Mouse (Mus musculus): Measurements from ENCODE around the gene Syncrip. TPM values are rescaled to one million over a fixed set of nuclear protein-coding genes. Genes with fewer than 3 reads are reported as not detected.
"Not testable (repeated sequence)": the region's sequence is repeated elsewhere in the genome, so short reads cannot be mapped to it uniquely, and the experiment has no call there.

The Syncrip gene
- polyA plus RNA-seq, 1 experiment from 2014 or later: 103 TPM

DNA sequence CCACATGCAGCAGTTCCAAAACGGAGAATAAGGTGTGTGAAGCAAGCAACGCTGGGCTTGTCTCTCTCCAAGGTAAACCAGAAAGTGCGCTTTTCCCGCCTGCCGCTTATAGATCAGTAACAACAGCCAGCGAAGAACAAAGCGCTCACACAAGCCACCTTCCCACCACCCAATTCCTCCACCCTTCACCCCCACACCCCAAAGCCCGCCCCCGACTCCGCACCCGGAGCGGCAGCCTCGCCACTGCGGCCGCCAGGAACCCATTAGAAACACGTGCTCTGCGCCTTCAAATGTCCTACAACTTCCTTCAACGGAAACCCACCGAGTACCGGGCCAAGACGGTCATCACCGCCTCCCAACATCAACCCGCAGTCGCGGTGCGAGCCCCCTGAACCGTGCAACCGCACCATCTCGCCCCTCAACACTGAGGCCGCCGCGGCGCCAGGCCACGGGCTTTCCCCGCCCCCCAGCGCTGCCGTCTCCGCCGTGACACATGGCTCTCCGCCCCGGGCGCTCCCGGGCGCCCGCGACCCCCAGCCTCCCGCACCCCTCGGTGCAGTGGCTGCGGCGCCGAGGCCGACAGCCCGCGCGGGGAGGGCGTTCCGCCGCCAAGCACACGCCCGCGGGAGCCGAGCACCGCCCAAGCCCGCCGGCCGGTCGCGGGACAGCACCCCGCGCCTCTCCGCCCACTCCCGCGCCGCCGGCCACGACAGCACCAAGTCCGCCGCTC, 1.1 kb downstream of the Syncrip start:
- peak overlapping the region; percentile 100 for H3K4me3 ChIP-seq (replicated peaks)
- WGBS: under 1% methylated on average over 77 of the region's 78 CpGs
- peak; percentile 11 for ATAC-seq (replicated peaks; ENCODE audit: low FRiP score)
- H3K9me3 ChIP-seq (replicated peaks): no peaks in the 10 kb centered on the region
- peak overlapping the region; percentile 99 for H3K27ac ChIP-seq
- peaks cover 15% of the 10 kb centered on the region for H3K4me1 ChIP-seq
- H3K27me3 ChIP-seq: no peaks in the 10 kb centered on the region
- peak overlapping the region; percentile 99 for H3K9ac ChIP-seq
- peak overlapping the region; percentile 72 for H3K4me2 ChIP-seq
- H3K36me3 ChIP-seq: peaks cover 13% of the 10 kb centered on the region

DNA sequence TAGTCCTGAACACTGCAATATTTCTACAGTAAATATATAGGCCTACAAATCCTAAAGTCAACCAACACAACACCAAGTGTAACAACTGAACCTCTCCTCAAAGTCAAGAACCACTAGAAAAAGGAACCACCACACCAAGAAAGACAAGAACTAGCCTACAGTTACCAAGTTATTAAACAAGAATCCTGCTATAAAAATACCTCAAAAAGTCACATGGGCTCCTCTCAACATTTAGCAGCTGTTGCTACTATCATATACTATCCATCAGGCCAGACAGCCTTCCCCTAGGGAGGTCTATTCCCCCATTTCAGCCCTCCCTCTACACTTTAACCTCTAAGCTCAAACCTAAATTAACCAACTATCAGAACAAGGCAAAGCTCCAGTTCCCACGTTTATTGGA, 2.3 kb downstream of the Syncrip start:
- Histone ChIP-seq H3K4me1 (peaks cover 15% of the 10 kb centered on the region), H3K9ac (peak overlapping the region; percentile 99; the same call in 1 of the 2 replicates), H3K4me2 (peak overlapping the region; percentile 72), H3K9me3 (replicated peaks) (no peaks in the 10 kb centered on the region), H3K27me3 (no peaks in the 10 kb centered on the region), H3K4me3 (replicated peaks) (peak overlapping the region; percentile 100), H3K36me3 (peaks cover 22% of the 10 kb centered on the region), H3K27ac (no peak overlapping the region)
- ATAC-seq (replicated peaks; ENCODE audit: low FRiP score): no peak
- 2% methylated on average over 1 of the region's 1 CpGs for WGBS

GRCm38 (mm10) chr9:88476138-88476537, 6.2 kb downstream of the Syncrip start:
- Histone ChIP-seq H3K4me1 (peaks cover 8% of the 10 kb centered on the region), H3K27ac (no peak overlapping the region), H3K9me3 (replicated peaks) (no peaks in the 10 kb centered on the region), H3K27me3 (no peaks in the 10 kb centered on the region), H3K36me3 (peaks cover 55% of the 10 kb centered on the region), H3K9ac (no peak overlapping the region), H3K4me3 (replicated peaks) (no peak overlapping the region), H3K4me2 (no peak overlapping the region)
- no peak for ATAC-seq (replicated peaks; ENCODE audit: low FRiP score)
- WGBS: 45% methylated on average over 1 of the region's 1 CpGs

DNA sequence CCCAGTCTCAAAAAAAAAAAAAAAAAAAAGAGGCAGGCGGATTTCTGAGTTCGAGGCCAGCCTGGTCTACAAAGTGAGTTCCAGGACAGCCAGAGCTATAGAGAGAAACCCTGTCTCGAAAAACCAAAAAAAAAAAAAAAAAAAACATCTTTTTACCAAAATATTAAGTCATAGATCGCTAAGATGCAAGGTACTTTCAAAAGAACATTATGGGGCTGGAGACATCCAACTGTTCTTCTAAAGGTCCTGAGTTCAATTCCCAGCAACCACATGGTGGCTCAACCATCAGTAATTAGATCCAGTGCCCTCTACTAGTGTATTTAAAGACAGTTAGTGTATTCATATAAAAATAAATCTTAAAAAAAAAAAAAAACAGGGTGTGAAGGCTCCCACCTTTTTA, 21.4 kb downstream of the Syncrip start:
- H3K27ac ChIP-seq; H3K4me2 ChIP-seq; H3K4me3 ChIP-seq (replicated peaks); ATAC-seq (replicated peaks; ENCODE audit: low FRiP score); H3K9me3 ChIP-seq (replicated peaks); H3K27me3 ChIP-seq; H3K9ac ChIP-seq; H3K4me1 ChIP-seq: not testable (repeated sequence)
- peaks cover 68% of the 10 kb centered on the region for H3K36me3 ChIP-seq
- 71% methylated on average over 3 of the region's 4 CpGs for WGBS

- H3K27ac ChIP-seq: no peak overlapping the region
- no peaks in the 10 kb centered on the region for H3K9me3 ChIP-seq (replicated peaks)
- peak overlapping the region; percentile 92 for H3K4me2 ChIP-seq
- peaks cover 9% of the 10 kb centered on the region; the same call in 1 of the 2 replicates for H3K36me3 ChIP-seq
- 20% methylated on average over 5 of the region's 5 CpGs for WGBS
- ATAC-seq (replicated peaks; ENCODE audit: low FRiP score): no peak
- H3K4me1 ChIP-seq: peaks cover 10% of the 10 kb centered on the region; the same call in 1 of the 2 replicates
- no peaks in the 10 kb centered on the region for H3K27me3 ChIP-seq
- no peak overlapping the region for H3K9ac ChIP-seq
- H3K4me3 ChIP-seq (replicated peaks): no peak overlapping the region
Measured at GRCm38 (mm10) chr9:88439991-88440390, 42.4 kb downstream of the Syncrip start.

DNA sequence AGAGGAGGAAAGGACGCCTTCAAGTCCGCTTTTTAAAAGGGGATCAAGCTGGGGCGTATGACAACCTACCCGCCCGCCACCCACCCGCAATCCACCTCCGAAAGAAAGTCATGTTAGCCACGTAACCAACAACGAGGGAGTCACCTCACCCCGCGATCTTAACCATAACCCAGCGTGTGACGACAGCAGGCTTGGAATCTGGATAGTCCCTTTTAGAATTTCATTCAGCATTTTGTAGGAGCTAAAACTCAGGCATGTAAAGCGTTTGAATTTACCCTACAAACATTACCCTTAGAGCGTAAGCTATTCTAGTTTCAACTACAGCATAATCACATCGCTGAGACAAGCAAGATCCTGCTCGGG, 43.2 kb downstream of the Syncrip start:
- no peaks in the 10 kb centered on the region for H3K27me3 ChIP-seq
- H3K36me3 ChIP-seq: peaks cover 1% of the 10 kb centered on the region; the same call in 1 of the 2 replicates
- no peaks in the 10 kb centered on the region for H3K9me3 ChIP-seq (replicated peaks)
- H3K9ac ChIP-seq: peak overlapping the region; percentile 75
- ATAC-seq (replicated peaks; ENCODE audit: low FRiP score): no peak; the same call in 1 of the 2 replicates
- under 1% methylated on average over 17 of the region's 17 CpGs for WGBS
- H3K4me1 ChIP-seq: peaks cover 10% of the 10 kb centered on the region; the same call in 1 of the 2 replicates
- peak overlapping the region; percentile 81 for H3K4me3 ChIP-seq (replicated peaks)
- H3K4me2 ChIP-seq: peak overlapping the region; percentile 92
- H3K27ac ChIP-seq: peak overlapping the region; percentile 96

GRCm38 (mm10) chr9:88438555-88439237, 43.7 kb downstream of the Syncrip start, which contains the start of gene Snx14:
Gene Snx14, minus strand, starts transcription at chr9:88438958.
- Histone ChIP-seq H3K36me3 (no peaks in the 10 kb centered on the region; the same call in 1 of the 2 replicates), H3K27ac (peak within 1 kb of the TSS; percentile 96), H3K4me1 (peaks cover 10% of the 10 kb centered on the region; the same call in 1 of the 2 replicates), H3K27me3 (no peaks in the 10 kb centered on the region), H3K4me3 (replicated peaks) (peak within 1 kb of the TSS; percentile 81), H3K9me3 (replicated peaks) (no peaks in the 10 kb centered on the region), H3K9ac (peak within 1 kb of the TSS; percentile 75), H3K4me2 (peak within 1 kb of the TSS; percentile 92)
- under 1% methylated on average over 58 of the region's 62 CpGs for WGBS
- peak; percentile 98 for ATAC-seq (replicated peaks; ENCODE audit: low FRiP score)

DNA sequence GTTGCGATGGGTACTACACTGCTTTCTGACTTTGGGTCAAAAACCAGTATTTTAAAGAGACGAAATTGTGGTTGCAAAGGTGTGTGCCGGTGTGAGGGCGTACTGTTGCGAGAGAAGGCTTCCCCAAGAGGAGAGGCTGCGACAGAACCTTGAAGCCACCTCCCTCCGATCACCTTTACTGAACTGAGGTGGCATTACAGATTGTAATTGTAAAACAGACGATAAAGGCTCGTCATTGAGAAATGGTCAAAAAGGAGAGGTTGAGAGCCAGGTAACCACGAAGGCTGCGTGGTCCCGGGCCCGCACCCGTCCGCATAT, 44.2 kb downstream of the Syncrip start:
- H3K27ac ChIP-seq: peak overlapping the region; percentile 96
- H3K9me3 ChIP-seq (replicated peaks): no peaks in the 10 kb centered on the region
- ATAC-seq (replicated peaks; ENCODE audit: low FRiP score): peak; percentile 4; the same call in 1 of the 2 replicates
- 2% methylated on average over 15 of the region's 15 CpGs for WGBS
- H3K4me1 ChIP-seq: peaks cover 10% of the 10 kb centered on the region; the same call in 1 of the 2 replicates
- no peaks in the 10 kb centered on the region for H3K27me3 ChIP-seq
- peak overlapping the region; percentile 81 for H3K4me3 ChIP-seq (replicated peaks)
- H3K9ac ChIP-seq: peak overlapping the region; percentile 75
- H3K36me3 ChIP-seq: no peaks in the 10 kb centered on the region; the same call in 1 of the 2 replicates
- peak overlapping the region; percentile 92 for H3K4me2 ChIP-seq

- peak overlapping the region; percentile 92 for H3K4me2 ChIP-seq
- no peak for ATAC-seq (replicated peaks; ENCODE audit: low FRiP score)
- H3K27me3 ChIP-seq: no peaks in the 10 kb centered on the region
- peaks cover 10% of the 10 kb centered on the region; the same call in 1 of the 2 replicates for H3K4me1 ChIP-seq
- H3K27ac ChIP-seq: peak overlapping the region; percentile 96; the same call in 1 of the 2 replicates
- H3K36me3 ChIP-seq: no peaks in the 10 kb centered on the region; the same call in 1 of the 2 replicates
- peak overlapping the region; percentile 75 for H3K9ac ChIP-seq
- peak overlapping the region; percentile 81 for H3K4me3 ChIP-seq (replicated peaks)
- H3K9me3 ChIP-seq (replicated peaks): no peaks in the 10 kb centered on the region
- 43% methylated on average over 10 of the region's 10 CpGs for WGBS
Measured at GRCm38 (mm10) chr9:88437342-88438236, 44.8 kb downstream of the Syncrip start.

DNA sequence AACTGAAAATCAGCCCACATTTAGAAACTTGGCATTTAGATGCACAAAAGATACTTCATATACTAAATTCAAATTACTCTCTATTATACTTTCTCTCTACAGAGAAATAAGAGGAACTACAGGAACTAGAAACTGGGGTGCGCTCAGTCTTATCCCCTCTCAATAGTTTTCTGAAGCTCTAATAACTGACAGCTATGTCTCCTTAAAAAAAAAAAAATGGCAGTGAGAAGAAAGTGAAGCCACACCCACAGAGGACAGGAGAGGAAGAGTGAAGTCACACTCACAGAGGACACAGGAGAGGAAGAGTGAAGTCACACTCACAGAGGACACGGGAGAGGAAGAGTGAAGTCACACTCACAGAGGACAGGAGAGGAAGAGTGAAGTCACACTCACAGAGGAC, 58.0 kb downstream of the Syncrip start:
- no peak overlapping the region for H3K9ac ChIP-seq
- H3K4me3 ChIP-seq (replicated peaks): no peak overlapping the region
- ATAC-seq (replicated peaks; ENCODE audit: low FRiP score): no peak
- no peak overlapping the region for H3K27ac ChIP-seq
- H3K36me3 ChIP-seq: peaks cover 27% of the 10 kb centered on the region
- no peaks in the 10 kb centered on the region for H3K27me3 ChIP-seq
- H3K4me1 ChIP-seq: no peaks in the 10 kb centered on the region
- WGBS: 83% methylated on average over 2 of the region's 2 CpGs
- no peak overlapping the region for H3K4me2 ChIP-seq
- no peaks in the 10 kb centered on the region for H3K9me3 ChIP-seq (replicated peaks)

DNA sequence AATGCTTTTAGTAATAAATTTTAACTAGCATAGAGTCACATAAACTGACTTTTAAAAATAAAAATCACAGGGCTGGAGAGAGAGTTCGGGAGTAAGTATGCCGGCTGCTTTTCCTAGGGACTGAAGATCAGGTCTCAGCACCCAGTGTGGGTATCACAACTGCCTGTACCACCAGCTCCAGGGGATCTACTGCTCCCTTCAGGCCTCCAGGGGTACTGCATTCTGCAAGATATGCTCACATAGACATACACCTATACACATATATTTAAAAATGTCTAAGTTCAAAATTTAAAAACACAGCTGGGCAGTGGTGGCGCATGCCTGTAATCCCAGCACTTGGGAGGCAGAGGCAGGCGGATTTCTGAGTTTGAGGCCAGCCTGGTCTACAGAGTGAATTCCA, 59.9 kb downstream of the Syncrip start:
- Histone ChIP-seq H3K36me3 (peaks cover 33% of the 10 kb centered on the region), H3K4me2 (no peak overlapping the region), H3K27ac (no peak overlapping the region), H3K4me1 (no peaks in the 10 kb centered on the region), H3K4me3 (replicated peaks) (no peak overlapping the region), H3K9ac (no peak overlapping the region), H3K27me3 (no peaks in the 10 kb centered on the region), H3K9me3 (replicated peaks) (no peaks in the 10 kb centered on the region)
- WGBS: 96% methylated on average over 4 of the region's 4 CpGs
- no peak for ATAC-seq (replicated peaks; ENCODE audit: low FRiP score)

Measured in kidney, embryonic 15.5 days (tissue).